Mouse (Mus musculus) heart, postnatal 4 days (tissue): ENCODE results near the gene Itgae. TPM values are rescaled to one million over a fixed set of nuclear protein-coding genes. Genes with fewer than 3 reads are reported as not detected.

Source experiments
- DNase-seq: peaks from one replicate; pipeline ENCODE4 v3.0.0; 2021
- total RNA-seq, 2 experiments: library from RNA; stranded (reverse); gene quantifications; 2 replicates each; pipeline ENCODE4 v1.2.3; 2021

The Itgae gene
- total RNA-seq, 2 experiments from 2014 or later: 0.18 to 0.21 TPM

DNA sequence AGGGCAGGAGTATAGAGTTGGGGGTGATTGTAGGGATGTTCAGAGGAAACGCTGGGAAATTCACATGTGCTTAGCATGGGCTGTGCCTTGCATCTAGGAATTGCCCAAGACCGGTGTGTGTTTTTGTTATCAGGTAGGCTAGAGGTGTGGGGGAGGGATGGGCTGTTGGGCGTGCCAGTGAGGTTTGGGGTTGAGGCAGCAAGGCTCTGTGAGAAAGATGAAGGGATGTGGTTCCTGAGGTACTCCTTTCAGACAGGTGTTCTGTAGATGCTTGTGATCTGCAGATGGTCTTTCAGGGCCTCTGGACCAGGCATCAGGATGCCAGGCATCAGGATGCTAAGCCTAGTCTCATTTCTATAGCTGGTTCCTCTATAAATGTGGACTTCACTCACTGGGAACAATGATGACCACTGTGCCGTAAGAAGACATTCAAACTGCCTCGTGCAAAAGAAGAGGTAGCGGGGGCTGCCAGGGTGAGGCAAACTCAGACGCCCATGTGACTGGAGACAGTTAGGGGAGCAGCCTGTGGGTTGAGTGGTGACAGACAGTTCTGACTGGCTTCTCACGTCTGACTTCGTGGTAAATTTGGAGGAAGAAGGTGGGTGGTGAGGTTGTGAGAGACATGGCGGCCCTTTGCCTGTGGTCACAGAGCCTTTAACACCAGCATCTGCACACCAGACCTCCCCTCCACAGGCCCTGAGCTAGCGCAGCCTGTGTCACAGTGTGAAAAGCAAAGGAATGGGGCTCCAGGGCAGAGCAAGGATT lies 4.0 kb downstream of the Itgae start:
- no peak for DNase-seq

- DNase-seq: no peak
Measured at GRCm38 (mm10) chr11:73098860-73099259, 8.5 kb downstream of the Itgae start.

GRCm38 (mm10) chr11:73099976-73100750 lies 9.8 kb downstream of the Itgae start:
- DNase-seq: no peak

DNA sequence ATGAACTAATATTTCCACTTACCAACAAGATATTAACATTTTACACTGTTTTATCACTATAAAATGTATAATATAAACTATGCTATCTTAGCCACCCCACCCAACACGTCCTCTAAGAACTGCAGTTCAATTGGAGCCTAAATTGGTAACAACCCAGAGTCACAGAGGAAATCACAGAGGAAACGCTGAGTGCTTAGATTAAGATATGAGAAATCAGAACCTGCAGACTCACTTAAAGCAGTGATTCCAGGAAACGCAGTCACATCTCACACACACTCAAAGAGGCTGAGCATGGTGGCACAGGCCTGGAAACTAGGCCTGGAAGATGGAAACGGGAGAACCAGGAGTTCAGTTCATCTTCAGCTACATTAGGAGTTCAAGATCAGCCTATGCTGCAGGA lies 10.9 kb downstream of the Itgae start:
- no peak for DNase-seq

DNA sequence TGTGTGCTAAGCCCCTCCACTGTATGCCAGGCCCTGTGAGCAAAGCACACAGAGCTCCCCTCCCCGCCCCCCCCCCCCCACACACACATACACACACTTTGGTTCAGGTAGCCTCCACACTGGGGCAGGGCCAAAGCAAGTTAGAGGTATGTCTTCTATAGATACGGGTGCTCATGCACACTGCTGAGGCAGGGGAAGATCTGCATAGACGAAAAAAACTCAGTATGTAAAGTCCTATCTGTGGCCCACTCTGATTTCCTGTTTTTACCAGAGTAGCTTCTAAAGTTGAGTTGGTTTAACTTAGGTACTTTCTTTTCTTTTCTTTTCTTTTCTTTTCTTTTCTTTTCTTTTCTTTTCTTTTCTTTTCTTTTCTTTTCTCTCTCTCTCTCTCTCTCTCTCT lies 14.9 kb downstream of the Itgae start:
- DNase-seq: no peak

GRCm38 (mm10) chr11:73107358-73107757 lies 17.0 kb downstream of the Itgae start:
- DNase-seq: peak; percentile 68

- no peak for DNase-seq
Measured at GRCm38 (mm10) chr11:73108195-73108897, 18.0 kb downstream of the Itgae start.

DNA sequence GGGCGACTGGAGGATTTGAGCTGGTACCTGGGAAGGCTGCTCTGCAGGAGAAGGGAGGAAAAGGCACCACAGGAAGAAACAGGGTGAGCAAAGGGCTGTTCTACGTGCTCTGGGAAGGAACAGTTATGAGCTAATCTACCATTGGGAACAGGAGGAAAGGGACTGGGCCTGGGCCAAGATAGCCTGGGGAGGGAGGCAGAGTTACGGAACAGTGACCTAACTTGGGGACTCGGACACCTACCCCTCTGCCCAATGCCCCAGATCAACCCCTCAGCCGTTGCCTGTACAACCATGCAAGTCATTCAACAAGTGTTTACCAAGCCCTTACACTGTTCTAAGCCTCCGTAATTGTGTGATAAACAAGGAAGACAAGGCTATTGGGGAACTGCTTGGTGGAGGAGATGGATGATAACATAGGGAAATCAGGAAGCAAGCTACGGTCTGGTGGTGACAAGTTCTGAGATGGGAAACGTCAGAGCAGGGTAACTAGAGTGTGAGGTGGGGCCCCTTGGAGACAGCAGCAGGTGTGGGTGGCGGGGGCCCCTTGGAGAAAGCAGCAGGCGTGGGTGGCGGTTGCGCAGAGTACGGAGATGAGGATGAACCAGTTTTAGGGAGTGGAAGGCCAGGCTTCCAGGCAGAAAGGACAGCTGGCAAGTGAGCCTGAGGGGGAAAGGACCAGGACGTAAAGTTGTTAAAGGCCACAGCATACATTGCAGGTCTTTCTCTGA lies 18.7 kb downstream of the Itgae start:
- peak; percentile 28 for DNase-seq

- no peak for DNase-seq
Measured at GRCm38 (mm10) chr11:73109941-73110340, 19.6 kb downstream of the Itgae start.

DNA sequence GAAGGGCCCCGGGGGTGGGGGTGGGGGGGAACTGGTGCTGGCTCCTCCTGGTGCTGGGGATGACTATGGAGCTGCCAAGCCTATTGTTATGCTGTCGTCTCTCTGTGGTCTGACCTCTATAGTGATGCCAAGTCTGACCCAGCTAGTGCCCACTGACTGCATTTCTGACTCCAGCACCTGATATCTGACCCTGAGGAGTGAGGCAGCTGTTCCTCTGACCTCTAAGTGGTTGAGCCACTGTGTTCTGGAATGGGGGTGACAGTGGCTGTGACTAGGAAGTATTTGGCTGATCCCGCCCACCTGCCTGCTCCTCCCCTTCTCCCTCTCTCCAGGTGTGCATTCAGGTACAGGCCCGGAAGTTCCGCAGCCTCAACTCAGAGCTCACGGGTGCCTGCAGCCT lies 21.0 kb downstream of the Itgae start:
- no peak for DNase-seq

GRCm38 (mm10) chr11:73126495-73126894 lies 36.1 kb downstream of the Itgae start:
- no peak for DNase-seq

- peak; percentile 21 for DNase-seq
Measured at GRCm38 (mm10) chr11:73131020-73131419, 40.6 kb downstream of the Itgae start.

DNA sequence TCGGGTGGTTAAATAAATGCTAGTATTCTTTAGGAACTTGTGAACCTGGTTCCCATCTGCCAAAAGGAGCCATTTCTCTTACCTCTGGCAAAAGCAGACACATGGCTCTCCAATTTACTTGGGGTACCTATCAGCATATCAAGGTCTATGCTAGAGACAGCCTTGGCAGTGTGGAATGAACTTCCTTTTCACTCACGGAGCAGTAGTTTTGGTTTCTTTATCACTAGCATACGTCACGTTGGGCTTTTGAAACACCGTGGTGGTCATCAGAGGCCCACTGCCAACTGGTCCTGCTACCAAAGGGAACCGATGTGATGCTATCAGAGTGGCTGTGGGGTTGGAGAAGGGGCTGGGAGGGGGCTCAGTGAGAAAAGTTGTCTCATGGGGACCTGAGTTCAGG lies 42.6 kb downstream of the Itgae start:
- DNase-seq: no peak

DNA sequence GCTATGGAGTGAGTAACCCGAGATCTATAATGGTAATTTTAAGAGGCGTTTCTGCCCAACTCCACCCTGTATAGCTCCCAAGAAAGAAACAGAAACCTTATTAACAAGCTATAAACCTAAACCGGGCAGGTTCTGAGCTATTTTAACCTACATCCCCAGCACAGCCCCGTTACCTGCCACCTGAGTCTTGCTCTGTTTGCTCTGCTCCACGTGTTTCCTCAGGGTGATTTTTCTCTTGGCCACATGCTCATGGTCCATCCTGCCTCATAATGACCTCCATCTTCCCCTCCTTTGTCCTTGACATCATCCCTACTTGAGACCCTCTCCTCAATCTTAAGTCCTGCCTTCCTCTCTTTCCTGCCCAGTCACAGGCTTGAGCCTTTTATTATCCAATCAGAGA lies 43.8 kb downstream of the Itgae start:
- DNase-seq: no peak

DNA sequence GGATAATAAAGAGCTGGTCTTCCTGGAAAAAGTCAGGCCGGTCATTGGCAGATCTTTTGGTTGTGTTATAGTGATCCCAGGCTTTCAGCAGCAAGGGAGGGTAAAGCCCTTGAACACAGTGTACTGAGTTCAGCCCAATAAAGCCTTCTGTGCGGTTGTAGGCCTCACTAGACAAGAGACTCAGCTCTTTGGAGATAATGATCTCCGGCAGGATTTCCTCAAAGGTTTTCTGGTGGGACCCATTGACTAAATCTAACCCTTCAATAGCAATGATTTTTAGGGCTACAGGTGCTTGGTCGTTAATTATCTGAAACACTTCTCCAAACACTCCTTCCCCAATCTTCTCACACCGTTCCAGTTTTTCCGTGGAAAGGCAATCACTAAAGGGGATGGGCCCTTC lies 46.2 kb downstream of the Itgae start:
- no peak for DNase-seq

- no peak for DNase-seq
Measured at GRCm38 (mm10) chr11:73137116-73137515, 46.7 kb downstream of the Itgae start.

GRCm38 (mm10) chr11:73137591-73138501 lies 47.5 kb downstream of the Itgae start, which contains the start of gene Haspin:
TSS of gene Haspin (minus strand) at chr11:73138294.
- DNase-seq: peak; percentile 96

DNA sequence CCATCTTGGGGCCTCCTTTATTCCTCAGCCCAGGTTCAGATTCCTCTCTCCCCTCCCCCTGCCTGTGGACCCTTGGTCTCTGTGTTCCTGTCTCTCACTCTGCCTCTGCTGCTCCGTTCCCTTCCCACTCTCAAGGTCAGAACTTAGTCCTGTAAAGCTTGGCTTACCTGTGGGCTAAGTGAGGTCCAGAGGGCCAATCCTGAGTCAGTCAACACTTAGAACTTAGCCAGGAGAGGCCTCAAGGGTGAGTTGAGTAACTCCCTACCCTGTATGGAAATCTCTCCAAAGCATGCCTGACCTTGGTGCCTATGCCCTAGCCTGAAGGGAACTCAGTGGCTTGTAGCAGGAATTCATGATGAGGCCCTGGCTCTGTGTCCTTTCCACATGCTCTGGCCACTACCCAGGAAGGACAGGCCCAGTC lies 53.9 kb downstream of the Itgae start:
- no peak for DNase-seq

GRCm38 (mm10) chr11:73146026-73146974 lies 55.9 kb downstream of the Itgae start:
- DNase-seq: no peak

GRCm38 (mm10) chr11:73146975-73147365 lies 56.6 kb downstream of the Itgae start:
- DNase-seq: no peak
